Mouse (Mus musculus) embryonic facial prominence, embryonic 11.5 days (tissue): ENCODE data around the gene Mrpl50. TPM values are rescaled to one million over a fixed set of nuclear protein-coding genes. Genes with fewer than 3 reads are reported as not detected.

Experiments used
- ATAC-seq: fragments of 200-750 bp; cut with Nextera tagmentation; replicated peaks from 2 replicates; pipeline ENCODE4 v1.8.0; 2017; ENCODE audit warnings: low read depth; ENCODE audit not compliant: insufficient number of reproducible peaks, low FRiP score, low TSS enrichment
- DNase-seq: peaks from one replicate; pipeline ENCODE4 v3.0.0-alpha.2; 2015; ENCODE audit warnings: low spot score
- H3K27ac ChIP-seq: fragments of 300-500 bp; sonication (generic); replicated peaks from 2 replicates; pipeline ENCODE4 v1.5.1; 2014; ENCODE audit warnings: mild to moderate bottlenecking, low read depth, low read length, control low read depth
- H3K27me3 ChIP-seq: fragments of 300-500 bp; sonication (generic); 2 replicates; pipeline ENCODE4 v1.6.1; 2014; ENCODE audit warnings: mild to moderate bottlenecking, low read length, moderate library complexity, mixed read lengths; ENCODE audit not compliant: control insufficient read depth, insufficient read depth
- H3K36me3 ChIP-seq: fragments of 300-500 bp; sonication (generic); replicated peaks from 2 replicates; pipeline ENCODE4 v1.6.1; 2014; ENCODE audit warnings: low read depth, mild to moderate bottlenecking, low read length, moderate library complexity, mixed read lengths; ENCODE audit not compliant: control insufficient read depth, insufficient read depth
- H3K4me1 ChIP-seq: fragments of 300-500 bp; sonication (generic); 2 replicates; pipeline ENCODE4 v1.6.1; 2014; ENCODE audit warnings: low read length, mixed read lengths; ENCODE audit not compliant: control insufficient read depth, insufficient read depth
- H3K4me2 ChIP-seq: fragments of 300-500 bp; sonication (generic); 2 replicates; pipeline ENCODE4 v1.6.1; 2014; ENCODE audit warnings: low read depth, mild to moderate bottlenecking, control low read depth, low read length, moderate library complexity
- H3K4me3 ChIP-seq: fragments of 300-500 bp; sonication (generic); 2 replicates; pipeline ENCODE4 v1.5.1; 2014; ENCODE audit warnings: low read depth, low read length, control low read depth
- H3K9ac ChIP-seq: fragments of 300-500 bp; sonication (generic); replicated peaks from 2 replicates; pipeline ENCODE4 v1.6.1; 2014; ENCODE audit warnings: mild to moderate bottlenecking, control low read depth, low read length
- H3K9me3 ChIP-seq: fragments of 300-500 bp; sonication (generic); replicated peaks from 2 replicates; pipeline ENCODE4 v1.6.1; 2016; ENCODE audit warnings: mild to moderate bottlenecking, low read length, inconsistent platforms, mixed read lengths; ENCODE audit not compliant: control insufficient read depth
- WGBS: fragments of 180-500 bp; shearing (Covaris S2); extraction: QIAGEN DNeasy Blood & Tissue Kit; methylation state at CpG from one replicate; pipeline ENCODE4 v1.1.7; 2014; 5-methylcytosine and 5-hydroxymethylcytosine counted together
- polyA plus RNA-seq: library from polyadenylated mRNA; unstranded; fragments of >200 nt; fragmentation: Nextera tagmentation; extraction: Ambion mirVana; gene quantifications from 2 replicates; pipeline ENCODE4 v1.2.1, GENCODE M21; 2014

The Mrpl50 gene
- 107 and 119 TPM in 2 replicates for polyA plus RNA-seq

GRCm38 (mm10) chr4:49520572-49521340 lies at the start of gene Mrpl50, which contains the start of gene Zfp189:
TSS of gene Mrpl50 (minus strand) at chr4:49521093.
TSS of gene Zfp189 (plus strand) at chr4:49521176.
- no peaks in the 10 kb centered on the region for H3K36me3 ChIP-seq
- DNase-seq, result peak; percentile 98
- peak within 1 kb of the TSS; percentile 62 for H3K4me2 ChIP-seq
- no peaks in the 10 kb centered on the region for H3K27me3 ChIP-seq
- H3K27ac ChIP-seq, result no peak within 1 kb of the TSS
- peak; percentile 99 for ATAC-seq
- under 1% methylated on average over 41 of the region's 41 CpGs for WGBS
- H3K9me3 ChIP-seq, result no peaks in the 10 kb centered on the region
- peak within 1 kb of the TSS; percentile 50 for H3K4me3 ChIP-seq
- no peaks in the 10 kb centered on the region for H3K4me1 ChIP-seq
- H3K9ac ChIP-seq, result peak within 1 kb of the TSS; percentile 78

DNA sequence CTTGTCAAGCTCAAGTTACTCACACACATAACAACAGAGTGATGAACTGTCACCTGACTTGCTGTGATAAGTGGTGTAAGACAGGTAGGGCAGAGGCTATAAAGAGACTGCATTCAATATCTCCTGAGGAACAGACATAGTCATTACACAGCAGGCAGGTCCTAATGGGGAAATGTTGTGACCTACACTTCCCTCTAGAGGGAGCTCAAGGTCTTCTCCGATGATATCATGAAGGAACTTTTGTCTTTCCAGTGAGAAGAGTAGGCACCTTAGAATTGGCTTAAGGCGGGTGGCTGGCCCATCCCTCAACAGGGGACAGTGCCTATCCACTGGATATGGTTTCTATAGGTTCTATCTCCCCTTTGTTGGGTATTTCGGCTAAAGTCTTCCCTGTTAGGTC lies 46.7 kb upstream of the Mrpl50 start:
- H3K9me3 ChIP-seq, result no peaks in the 10 kb centered on the region

DNA sequence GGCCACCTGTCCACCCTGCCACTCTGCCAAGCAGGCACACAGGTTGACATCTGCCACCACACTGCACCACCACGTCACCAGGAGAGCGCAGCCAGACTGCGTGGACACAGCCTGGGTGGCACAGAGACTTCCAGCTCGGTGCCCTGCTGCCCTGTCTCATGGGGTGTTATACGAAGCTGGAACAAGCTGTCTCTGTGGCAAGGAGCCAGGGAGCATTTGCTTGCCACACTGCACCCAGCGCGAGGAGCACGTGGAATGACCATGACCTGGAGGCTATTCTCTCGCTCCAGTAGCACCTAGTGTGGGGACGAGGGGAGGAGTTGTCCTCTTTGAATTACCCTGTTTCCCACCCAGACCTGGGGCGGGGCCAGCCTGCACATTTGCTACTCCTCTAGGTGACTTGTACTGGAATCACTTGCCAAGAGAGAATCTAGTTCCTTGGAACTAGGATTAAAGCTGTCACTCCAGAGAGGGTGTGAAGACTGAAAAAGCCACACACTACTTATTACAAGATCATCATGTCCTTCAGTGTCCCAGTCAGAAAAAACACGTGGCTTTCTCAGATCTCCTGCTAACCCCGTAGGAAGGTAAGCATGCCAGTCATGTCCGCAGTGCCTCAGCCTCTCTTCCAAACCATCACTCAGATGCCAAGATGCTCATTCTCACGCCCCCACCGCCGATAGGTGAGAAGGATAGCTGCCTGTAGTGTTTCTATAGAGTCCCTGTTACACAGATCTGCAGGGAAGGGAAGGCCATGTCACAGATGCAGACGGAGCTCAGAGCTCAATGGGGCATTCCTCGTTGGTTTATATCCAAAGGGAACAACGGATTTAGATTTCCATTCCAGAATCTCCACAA lies 39.3 kb upstream of the Mrpl50 start:
- no peaks in the 10 kb centered on the region for H3K9me3 ChIP-seq
- 79% methylated on average over 20 of the region's 20 CpGs for WGBS
- no peaks in the 10 kb centered on the region for H3K36me3 ChIP-seq
- no peaks in the 10 kb centered on the region for H3K27me3 ChIP-seq
- H3K4me1 ChIP-seq, result no peaks in the 10 kb centered on the region
- H3K4me2 ChIP-seq, result no peak overlapping the region
- H3K27ac ChIP-seq, result no peak overlapping the region
- ATAC-seq (0 out of 2 replicates have a peak, but pooled peaks have one; percentile 39), DNase-seq (no peak)
- no peak overlapping the region for H3K9ac ChIP-seq
- H3K4me3 ChIP-seq, result no peak overlapping the region

More for the DNA sequence above, 46.7 kb upstream of the Mrpl50 start:
- no peak overlapping the region for H3K4me2 ChIP-seq
- 29% methylated on average over 3 of the region's 3 CpGs for WGBS
- no peaks in the 10 kb centered on the region for H3K4me1 ChIP-seq
- H3K9ac ChIP-seq, result no peak overlapping the region
- ATAC-seq (peak; percentile 72), DNase-seq (peak; percentile 84)
- H3K27me3 ChIP-seq, result no peaks in the 10 kb centered on the region
- no peak overlapping the region for H3K4me3 ChIP-seq
- no peaks in the 10 kb centered on the region for H3K36me3 ChIP-seq
- no peak overlapping the region for H3K27ac ChIP-seq

- Histone ChIP-seq H3K36me3 (no peaks in the 10 kb centered on the region), H3K27ac (no peak overlapping the region), H3K4me2 (no peak overlapping the region), H3K9ac (no peak overlapping the region), H3K4me1 (no peaks in the 10 kb centered on the region), H3K27me3 (no peaks in the 10 kb centered on the region), H3K9me3 (no peaks in the 10 kb centered on the region), H3K4me3 (no peak overlapping the region)
- ATAC-seq, result no peak
- DNase-seq, result no peak
- 75% methylated on average over 2 of the region's 2 CpGs for WGBS
Measured at GRCm38 (mm10) chr4:49558181-49558580, 37.3 kb upstream of the Mrpl50 start.

GRCm38 (mm10) chr4:49557375-49557774 lies 36.5 kb upstream of the Mrpl50 start:
- DNase-seq (no peak), ATAC-seq (no peak)
- Histone ChIP-seq H3K9ac (no peak overlapping the region), H3K4me1 (no peaks in the 10 kb centered on the region), H3K4me3 (no peak overlapping the region), H3K27ac (no peak overlapping the region), H3K4me2 (no peak overlapping the region), H3K27me3 (no peaks in the 10 kb centered on the region), H3K9me3 (no peaks in the 10 kb centered on the region), H3K36me3 (no peaks in the 10 kb centered on the region)
- 90% methylated on average over 5 of the region's 7 CpGs for WGBS

- H3K27me3 ChIP-seq, result no peaks in the 10 kb centered on the region
- no peak overlapping the region for H3K9ac ChIP-seq
- H3K4me1 ChIP-seq, result no peaks in the 10 kb centered on the region
- H3K4me3 ChIP-seq, result no peak overlapping the region
- no peak overlapping the region for H3K4me2 ChIP-seq
- H3K9me3 ChIP-seq, result no peaks in the 10 kb centered on the region
- no peaks in the 10 kb centered on the region for H3K36me3 ChIP-seq
- WGBS, result 89% methylated on average over 5 of the region's 5 CpGs
- no peak for DNase-seq
- H3K27ac ChIP-seq, result no peak overlapping the region
- ATAC-seq, result no peak
Measured at GRCm38 (mm10) chr4:49553380-49553779, 32.5 kb upstream of the Mrpl50 start.

DNA sequence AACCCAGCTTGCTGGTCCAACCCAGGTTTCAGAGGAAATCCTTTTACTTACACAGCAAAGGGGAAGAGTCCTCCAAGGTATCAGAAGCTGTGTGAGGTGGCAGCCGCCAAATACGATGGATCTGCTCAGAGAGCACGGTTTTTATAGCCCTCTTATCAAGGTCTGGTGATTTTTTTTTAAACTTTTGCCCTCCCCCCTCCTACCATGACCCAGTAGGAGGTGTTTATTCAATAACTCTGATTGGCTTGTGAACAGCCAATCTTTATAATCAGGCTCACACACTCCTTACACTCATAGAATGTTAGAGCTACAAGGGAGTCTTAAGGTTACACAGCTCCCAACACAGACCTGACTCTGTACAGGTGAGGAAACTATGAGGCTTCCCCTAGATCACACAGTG lies 28.5 kb upstream of the Mrpl50 start, which contains the start of gene Aldob:
TSS of gene Aldob (minus strand) at position 164 of the 400 bp plus-strand sequence.
- WGBS, result 66% methylated on average over 3 of the region's 3 CpGs
- H3K27me3 ChIP-seq, result no peaks in the 10 kb centered on the region
- H3K9ac ChIP-seq, result no peak within 1 kb of the TSS
- H3K9me3 ChIP-seq, result no peaks in the 10 kb centered on the region
- no peak within 1 kb of the TSS for H3K4me2 ChIP-seq
- H3K27ac ChIP-seq, result no peak within 1 kb of the TSS
- DNase-seq (no peak), ATAC-seq (no peak)
- H3K36me3 ChIP-seq, result no peaks in the 10 kb centered on the region
- H3K4me3 ChIP-seq, result no peak within 1 kb of the TSS
- H3K4me1 ChIP-seq, result no peaks in the 10 kb centered on the region
